Mouse (Mus musculus) myocyte (in vitro differentiated cells): ENCODE results near the gene Mns1. TPM values are rescaled to one million over a fixed set of nuclear protein-coding genes. Genes with fewer than 3 reads are reported as not detected.

Experiments used
- H3K27me3 ChIP-seq: one replicate; pipeline ENCODE4 v1.6.1; 2011; ENCODE audit not compliant: control insufficient read depth, insufficient read depth, insufficient read length
- H3K36me3 ChIP-seq: one replicate; pipeline ENCODE4 v1.6.1; 2011; ENCODE audit not compliant: control insufficient read depth, insufficient read depth
- H3K4me2 ChIP-seq: one replicate; pipeline ENCODE4 v1.6.1; 2011; ENCODE audit warnings: low read depth, control low read depth
- H3K4me3 ChIP-seq: one replicate; pipeline ENCODE4 v1.5.1; 2011; ENCODE audit warnings: mild to moderate bottlenecking, control low read depth, moderate library complexity
- H3K79me2 ChIP-seq: one replicate; pipeline ENCODE4 v1.6.1; 2011; ENCODE audit not compliant: control insufficient read depth, insufficient read depth
- H3ac ChIP-seq: one replicate; pipeline ENCODE4 v1.6.1; 2011; ENCODE audit not compliant: control insufficient read depth, insufficient read length
- CEBPB ChIP-seq: IDR thresholded peaks from 2 replicates; pipeline ENCODE4 v1.6.1; 2011; ENCODE audit warnings: mild to moderate bottlenecking, moderate library complexity; ENCODE audit not compliant: poor library complexity, insufficient read depth, severe bottlenecking
- E2F4 ChIP-seq: IDR thresholded peaks from one replicate; pipeline ENCODE4 v1.6.1; 2011; ENCODE audit warnings: mild to moderate bottlenecking, control low read depth, moderate library complexity; ENCODE audit not compliant: insufficient read depth
- MAX ChIP-seq: IDR thresholded peaks from one replicate; pipeline ENCODE4 v1.6.1; 2011; ENCODE audit warnings: low read depth, mild to moderate bottlenecking, control low read depth
- MYOD1 ChIP-seq, 3 experiments: IDR thresholded peaks; one replicate each; pipeline ENCODE4 v1.6.1; 2011; ENCODE audit warnings: control low read depth in 2 of 3, low read depth in 2 of 3, mild to moderate bottlenecking in 2 of 3, moderate library complexity in 1 of 3; ENCODE audit not compliant: insufficient read length in 2 of 3, control insufficient read depth in 1 of 3
- MYOG ChIP-seq, 3 experiments: IDR thresholded peaks; one replicate each; pipeline ENCODE4 v1.6.1; 2011; ENCODE audit warnings: control low read depth in 2 of 3, low read depth in 2 of 3, mild to moderate bottlenecking in 2 of 3; ENCODE audit not compliant: insufficient read length in 2 of 3, control insufficient read depth in 1 of 3, insufficient read depth in 1 of 3
- POLR2A ChIP-seq: IDR thresholded peaks from one replicate; pipeline ENCODE4 v1.6.1; 2011; ENCODE audit warnings: low read depth, mild to moderate bottlenecking, control low read depth, moderate library complexity; ENCODE audit not compliant: insufficient read length
- POLR2AphosphoS2 ChIP-seq: IDR thresholded peaks from one replicate; pipeline ENCODE4 v1.6.1; 2011; ENCODE audit warnings: low read depth, control low read depth; ENCODE audit not compliant: insufficient read length
- REST ChIP-seq: IDR thresholded peaks from one replicate; pipeline ENCODE4 v1.6.1; 2011; ENCODE audit warnings: mild to moderate bottlenecking, control low read depth, moderate library complexity; ENCODE audit not compliant: insufficient read depth, insufficient read length
- SRF ChIP-seq: IDR thresholded peaks from one replicate; pipeline ENCODE4 v1.6.1; 2011; ENCODE audit warnings: low read depth; ENCODE audit not compliant: control insufficient read depth, insufficient read length
- TCF12 ChIP-seq: IDR thresholded peaks from one replicate; pipeline ENCODE4 v1.6.1; 2011; ENCODE audit warnings: mild to moderate bottlenecking, control low read depth; ENCODE audit not compliant: poor library complexity, insufficient read depth, severe bottlenecking
- TCF3 ChIP-seq: IDR thresholded peaks from one replicate; pipeline ENCODE4 v1.6.1; 2011; ENCODE audit warnings: low read depth, control low read depth; ENCODE audit not compliant: insufficient read length
- USF1 ChIP-seq: IDR thresholded peaks from one replicate; pipeline ENCODE4 v1.6.1; 2011; ENCODE audit warnings: low read depth, mild to moderate bottlenecking, control low read depth, moderate library complexity
- polyA plus RNA-seq: library from polyadenylated mRNA; unstranded; fragments of >200 nt; fragmentation: generic; extraction: Trizol; gene quantifications from one replicate; pipeline ENCODE4 v1.2.1, GENCODE M21; 2012; ENCODE audit warnings: missing spikeins

Mns1 gene
- polyA plus RNA-seq, 1 experiment: 0.62 TPM

- Histone ChIP-seq H3K27me3 (no peaks in the 10 kb centered on the region), H3K4me2 (peak overlapping the region; percentile 89), H3K36me3 (no peaks in the 10 kb centered on the region), H3K4me3 (no peak overlapping the region), H3K79me2 (no peaks in the 10 kb centered on the region), H3ac (no peak overlapping the region)
- TF ChIP-seq TCF3: no peak
- no peak for TF ChIP-seq SRF
- no peak for TF ChIP-seq POLR2AphosphoS2
- no peak for TF ChIP-seq MAX
- no peak for TF ChIP-seq CEBPB
- TF ChIP-seq TCF12: no peak
- no peak for TF ChIP-seq USF1
- no peak for TF ChIP-seq REST
- no peak for TF ChIP-seq E2F4
- no peak for TF ChIP-seq MYOD1 (IDR thresholded peaks at IDR 0.05; ENCODE audit: control insufficient read depth in 1 of 3, insufficient read length in 2 of 3, low read depth in 2 of 3)
- no peak for TF ChIP-seq MYOG (IDR thresholded peaks at IDR 0.05; ENCODE audit: control insufficient read depth in 1 of 3, insufficient read depth in 1 of 3, insufficient read length in 2 of 3, low read depth in 2 of 3)
- TF ChIP-seq POLR2A: no peak
Observed at GRCm38 (mm10) chr9:72409381-72410225, 28.2 kb upstream of the Mns1 start.

GRCm38 (mm10) chr9:72411746-72412145 is 26.1 kb upstream of the Mns1 start:
- H3ac ChIP-seq: no peak overlapping the region
- no peaks in the 10 kb centered on the region for H3K36me3 ChIP-seq
- H3K4me2 ChIP-seq: no peak overlapping the region
- no peaks in the 10 kb centered on the region for H3K79me2 ChIP-seq
- TF ChIP-seq SRF (no peak), TCF3 (no peak), POLR2A (no peak), POLR2AphosphoS2 (no peak), MYOG (IDR thresholded peaks at IDR 0.05; ENCODE audit: control insufficient read depth in 1 of 3, insufficient read depth in 1 of 3, insufficient read length in 2 of 3, low read depth in 2 of 3) (no peak), MYOD1 (IDR thresholded peaks at IDR 0.05; ENCODE audit: control insufficient read depth in 1 of 3, insufficient read length in 2 of 3, low read depth in 2 of 3) (no peak), MAX (no peak), REST (no peak), TCF12 (no peak), E2F4 (no peak), USF1 (no peak), CEBPB (no peak)
- no peak overlapping the region for H3K4me3 ChIP-seq
- H3K27me3 ChIP-seq: no peaks in the 10 kb centered on the region

DNA sequence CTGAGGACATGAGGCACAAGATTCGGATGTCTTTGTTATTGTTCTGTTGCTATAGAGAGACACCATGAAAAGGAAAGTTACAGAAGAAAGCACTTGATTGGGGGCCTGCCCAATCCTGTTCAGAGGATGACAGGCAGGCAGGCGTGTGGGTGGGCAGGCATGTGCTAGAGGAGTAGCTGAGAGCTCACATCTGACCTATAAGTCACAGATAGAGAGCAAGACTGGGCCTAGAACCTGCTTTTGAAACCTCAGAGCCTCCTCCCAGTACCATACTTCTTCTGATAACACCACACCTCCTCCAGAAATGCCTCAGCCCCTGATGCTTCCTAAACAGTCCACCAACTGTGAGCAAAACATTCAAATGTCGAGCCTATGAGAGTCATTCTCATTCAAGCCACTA is 19.4 kb upstream of the Mns1 start:
- H3K36me3 ChIP-seq: no peaks in the 10 kb centered on the region
- H3K4me2 ChIP-seq: no peak overlapping the region
- no peaks in the 10 kb centered on the region for H3K27me3 ChIP-seq
- no peak overlapping the region for H3ac ChIP-seq
- TF ChIP-seq USF1 (no peak), TCF12 (no peak)
- H3K79me2 ChIP-seq: no peaks in the 10 kb centered on the region
- no peak overlapping the region for H3K4me3 ChIP-seq

GRCm38 (mm10) chr9:72420490-72420889 is 17.3 kb upstream of the Mns1 start:
- no peak for TF ChIP-seq TCF3
- TF ChIP-seq MAX: no peak
- no peak for TF ChIP-seq SRF
- TF ChIP-seq MYOG (IDR thresholded peaks at IDR 0.05; ENCODE audit: control insufficient read depth in 1 of 3, insufficient read depth in 1 of 3, insufficient read length in 2 of 3, low read depth in 2 of 3): no peak
- TF ChIP-seq POLR2A: no peak
- no peak for TF ChIP-seq POLR2AphosphoS2
- no peak for TF ChIP-seq E2F4
- no peak for TF ChIP-seq REST
- no peak for TF ChIP-seq MYOD1 (IDR thresholded peaks at IDR 0.05; ENCODE audit: control insufficient read depth in 1 of 3, insufficient read length in 2 of 3, low read depth in 2 of 3)
- no peak for TF ChIP-seq CEBPB
- no peak for TF ChIP-seq USF1
- TF ChIP-seq TCF12: no peak
- no peak overlapping the region for H3ac ChIP-seq
- no peaks in the 10 kb centered on the region for H3K36me3 ChIP-seq
- no peaks in the 10 kb centered on the region for H3K27me3 ChIP-seq
- no peak overlapping the region for H3K4me3 ChIP-seq
- no peaks in the 10 kb centered on the region for H3K79me2 ChIP-seq
- no peak overlapping the region for H3K4me2 ChIP-seq

- no peak overlapping the region for H3K4me3 ChIP-seq
- H3K79me2 ChIP-seq: no peaks in the 10 kb centered on the region
- TF ChIP-seq MAX (no peak), USF1 (no peak), MYOG (IDR thresholded peaks at IDR 0.05; ENCODE audit: control insufficient read depth in 1 of 3, insufficient read depth in 1 of 3, insufficient read length in 2 of 3, low read depth in 2 of 3) (no peak), TCF12 (no peak), TCF3 (no peak)
- H3ac ChIP-seq: no peak overlapping the region
- H3K27me3 ChIP-seq: no peaks in the 10 kb centered on the region
- H3K36me3 ChIP-seq: no peaks in the 10 kb centered on the region
- H3K4me2 ChIP-seq: no peak overlapping the region
Observed at GRCm38 (mm10) chr9:72422284-72422683, 15.5 kb upstream of the Mns1 start.
